Mouse (Mus musculus): Measurements from ENCODE around the gene Slc35f1. TPM values are rescaled to one million over a fixed set of nuclear protein-coding genes. Genes with fewer than 3 reads are reported as not detected.
A peak's percentile ranks its signal among the peaks of the same experiment; 100 is the strongest.

Slc35f1 gene
- polyA plus RNA-seq, 1 experiment from 2014 or later: 1.2 TPM

DNA sequence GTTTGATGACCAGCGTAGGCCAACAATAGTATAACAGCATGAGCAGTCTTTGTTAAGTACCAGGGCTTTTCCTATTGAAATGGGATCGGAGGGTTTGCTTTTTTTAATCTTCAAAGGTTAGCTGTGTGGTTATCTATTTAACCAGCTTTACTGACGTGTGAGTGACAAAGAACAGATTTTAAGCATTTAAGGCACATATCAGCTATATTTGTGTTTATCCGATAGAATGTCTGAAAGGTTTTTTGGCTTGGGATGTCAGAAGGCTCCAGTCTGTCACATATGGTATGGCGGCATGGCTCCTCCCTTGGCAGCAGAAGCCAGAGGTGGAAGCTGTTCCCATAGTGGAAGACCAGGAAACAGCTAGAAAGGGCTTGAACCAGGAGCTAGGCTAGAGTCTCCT lies 36.3 kb downstream of the Slc35f1 start:
- no peak overlapping the region for H3K9ac ChIP-seq
- ATAC-seq (ENCODE audit: extremely low read depth, insufficient number of reproducible peaks, low FRiP score, low TSS enrichment): no peak
- H3K9me3 ChIP-seq: no peaks in the 10 kb centered on the region
- no peaks in the 10 kb centered on the region for H3K36me3 ChIP-seq
- H3K4me1 ChIP-seq: peaks cover 10% of the 10 kb centered on the region
- H3K27me3 ChIP-seq (replicated peaks): no peaks in the 10 kb centered on the region
- H3K27ac ChIP-seq (replicated peaks): no peak overlapping the region
- no peak overlapping the region for H3K4me2 ChIP-seq
- WGBS: 41% methylated on average over 5 of the region's 5 CpGs
- H3K4me3 ChIP-seq: no peak overlapping the region

DNA sequence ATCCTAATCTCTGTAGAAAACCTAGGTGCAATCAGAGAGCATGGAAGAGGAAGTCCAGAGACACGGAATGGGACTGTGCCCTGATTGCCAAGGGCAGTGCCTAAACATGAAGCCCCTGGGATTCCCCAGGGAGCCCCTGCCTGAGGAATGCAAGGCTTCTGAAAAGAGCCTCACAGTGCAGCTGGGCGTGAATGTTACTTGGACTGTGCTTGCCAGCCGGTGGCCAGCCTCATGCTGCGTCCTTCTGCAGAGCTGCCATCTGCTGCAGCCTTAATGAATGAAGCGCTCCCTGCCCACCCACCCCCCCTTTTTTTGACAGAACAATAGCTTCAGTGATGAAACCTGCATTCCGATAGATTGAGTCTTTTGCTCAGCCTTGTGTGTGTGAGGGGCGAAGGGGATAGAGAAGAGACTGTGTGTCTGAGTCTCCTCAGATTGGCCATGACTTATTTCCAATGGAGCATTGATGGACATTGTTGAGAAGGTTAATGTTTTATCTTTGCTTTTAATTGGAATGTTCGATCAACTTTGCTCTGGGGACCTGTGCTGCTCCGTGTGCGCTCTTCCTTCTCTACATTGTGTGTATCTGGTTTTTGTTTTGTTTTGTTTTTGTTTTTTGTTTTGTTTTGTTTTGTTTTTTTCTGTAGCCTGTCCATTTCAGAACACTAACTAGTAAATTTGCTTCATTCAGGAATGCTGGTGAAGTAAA lies 52.5 kb downstream of the Slc35f1 start:
- Histone ChIP-seq H3K9ac (peak overlapping the region; percentile 37; the same call in 1 of the 2 replicates), H3K27me3 (replicated peaks) (no peaks in the 10 kb centered on the region), H3K4me2 (peak overlapping the region; percentile 43), H3K9me3 (no peaks in the 10 kb centered on the region), H3K27ac (replicated peaks) (no peak overlapping the region), H3K4me3 (no peak overlapping the region), H3K4me1 (peaks cover 8% of the 10 kb centered on the region), H3K36me3 (no peaks in the 10 kb centered on the region)
- no peak for ATAC-seq (ENCODE audit: extremely low read depth, insufficient number of reproducible peaks, low FRiP score, low TSS enrichment)
- 18% methylated on average over 10 of the region's 10 CpGs for WGBS

DNA sequence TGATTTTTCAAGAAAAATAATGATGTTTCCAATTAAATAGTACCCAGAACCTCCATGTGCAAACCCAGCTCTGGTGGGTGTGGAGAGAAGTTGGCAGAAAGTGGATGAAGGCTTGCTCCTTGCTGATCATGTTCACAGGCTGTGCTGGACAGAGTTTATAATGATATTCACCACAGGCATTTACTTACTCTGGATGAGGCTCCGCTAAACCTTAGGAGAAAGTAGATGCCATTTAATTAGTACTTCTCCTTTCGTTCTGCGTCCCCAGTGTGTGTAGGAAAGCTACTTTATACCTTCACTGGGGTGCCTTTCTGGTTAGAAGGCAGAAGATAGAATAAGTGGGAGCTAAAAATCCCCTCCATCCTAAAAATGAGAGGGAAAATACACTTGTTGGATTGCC lies 53.5 kb downstream of the Slc35f1 start:
- Histone ChIP-seq H3K4me2 (no peak overlapping the region), H3K27me3 (replicated peaks) (no peaks in the 10 kb centered on the region), H3K9me3 (no peaks in the 10 kb centered on the region), H3K4me3 (no peak overlapping the region), H3K9ac (no peak overlapping the region), H3K27ac (replicated peaks) (no peak overlapping the region), H3K36me3 (no peaks in the 10 kb centered on the region), H3K4me1 (peaks cover 8% of the 10 kb centered on the region)
- ATAC-seq (ENCODE audit: extremely low read depth, insufficient number of reproducible peaks, low FRiP score, low TSS enrichment): no peak
- 84% methylated on average over 3 of the region's 3 CpGs for WGBS

- Histone ChIP-seq H3K4me1 (peaks cover under 1% of the 10 kb centered on the region; the same call in 1 of the 2 replicates), H3K9me3 (no peaks in the 10 kb centered on the region), H3K4me2 (no peak overlapping the region), H3K27ac (replicated peaks) (no peak overlapping the region), H3K27me3 (replicated peaks) (no peaks in the 10 kb centered on the region), H3K4me3 (no peak overlapping the region), H3K9ac (no peak overlapping the region), H3K36me3 (no peaks in the 10 kb centered on the region)
- no peak for ATAC-seq (ENCODE audit: extremely low read depth, insufficient number of reproducible peaks, low FRiP score, low TSS enrichment)
- 70% methylated on average over 4 of the region's 4 CpGs for WGBS
Measured at GRCm38 (mm10) chr10:52748028-52748597, 57.8 kb downstream of the Slc35f1 start.

GRCm38 (mm10) chr10:52755949-52756679 lies 65.8 kb downstream of the Slc35f1 start:
- no peak for ATAC-seq (ENCODE audit: extremely low read depth, insufficient number of reproducible peaks, low FRiP score, low TSS enrichment)
- H3K4me3 ChIP-seq: no peak overlapping the region
- H3K4me1 ChIP-seq: no peaks in the 10 kb centered on the region
- WGBS: 65% methylated on average over 13 of the region's 13 CpGs
- no peak overlapping the region for H3K27ac ChIP-seq (replicated peaks)
- no peaks in the 10 kb centered on the region for H3K27me3 ChIP-seq (replicated peaks)
- H3K9me3 ChIP-seq: no peaks in the 10 kb centered on the region
- no peaks in the 10 kb centered on the region for H3K36me3 ChIP-seq
- H3K4me2 ChIP-seq: no peak overlapping the region
- H3K9ac ChIP-seq: no peak overlapping the region

GRCm38 (mm10) chr10:52757496-52758260 lies 67.3 kb downstream of the Slc35f1 start:
- Histone ChIP-seq H3K27me3 (replicated peaks) (no peaks in the 10 kb centered on the region), H3K4me3 (no peak overlapping the region), H3K36me3 (no peaks in the 10 kb centered on the region), H3K4me1 (no peaks in the 10 kb centered on the region), H3K9me3 (no peaks in the 10 kb centered on the region), H3K4me2 (no peak overlapping the region), H3K9ac (no peak overlapping the region), H3K27ac (replicated peaks) (no peak overlapping the region)
- no peak for ATAC-seq (ENCODE audit: extremely low read depth, insufficient number of reproducible peaks, low FRiP score, low TSS enrichment)
- 84% methylated on average over 4 of the region's 4 CpGs for WGBS

GRCm38 (mm10) chr10:52758589-52758988 lies 68.3 kb downstream of the Slc35f1 start:
- 38% methylated on average over 4 of the region's 4 CpGs for WGBS
- Histone ChIP-seq H3K27ac (replicated peaks) (no peak overlapping the region), H3K4me3 (no peak overlapping the region), H3K36me3 (no peaks in the 10 kb centered on the region), H3K4me1 (no peaks in the 10 kb centered on the region), H3K9ac (no peak overlapping the region), H3K27me3 (replicated peaks) (no peaks in the 10 kb centered on the region), H3K9me3 (no peaks in the 10 kb centered on the region), H3K4me2 (peak overlapping the region; percentile 33)
- ATAC-seq (ENCODE audit: extremely low read depth, insufficient number of reproducible peaks, low FRiP score, low TSS enrichment): no peak

- Histone ChIP-seq H3K4me1 (no peaks in the 10 kb centered on the region), H3K36me3 (no peaks in the 10 kb centered on the region), H3K4me3 (no peak overlapping the region), H3K9ac (no peak overlapping the region), H3K4me2 (no peak overlapping the region), H3K9me3 (no peaks in the 10 kb centered on the region), H3K27me3 (replicated peaks) (no peaks in the 10 kb centered on the region), H3K27ac (replicated peaks) (no peak overlapping the region)
- no peak for ATAC-seq (ENCODE audit: extremely low read depth, insufficient number of reproducible peaks, low FRiP score, low TSS enrichment)
- 73% methylated on average over 1 of the region's 1 CpGs for WGBS
Measured at GRCm38 (mm10) chr10:52760527-52760926, 70.2 kb downstream of the Slc35f1 start.

DNA sequence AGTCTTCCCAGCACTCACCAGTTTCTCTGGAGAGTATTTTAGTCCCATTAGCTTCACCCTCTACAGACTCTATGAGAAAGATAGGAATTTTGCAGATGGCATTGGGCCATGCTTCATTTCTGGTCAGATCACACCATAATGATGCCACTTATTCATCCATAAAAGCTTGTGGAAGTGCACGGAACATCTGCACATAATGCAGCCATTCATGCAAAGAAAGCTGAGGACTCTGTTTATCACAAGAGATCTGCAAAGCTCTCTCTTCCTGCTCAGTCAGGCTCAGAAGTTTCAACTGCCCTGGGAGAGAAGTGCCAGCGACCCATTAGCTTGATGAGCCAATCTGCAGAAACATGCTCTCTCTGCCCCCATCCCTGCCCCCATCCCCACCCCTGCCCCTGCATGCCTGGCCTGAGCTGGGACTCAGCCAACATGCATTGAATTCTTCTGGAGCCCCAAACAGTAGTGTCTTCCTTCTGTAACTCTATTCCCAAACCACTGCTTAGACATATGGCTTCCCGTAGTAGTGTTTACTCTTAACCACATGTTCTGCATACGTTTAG lies 89.7 kb downstream of the Slc35f1 start:
- no peak overlapping the region for H3K9ac ChIP-seq
- H3K36me3 ChIP-seq: no peaks in the 10 kb centered on the region
- no peak for ATAC-seq (ENCODE audit: extremely low read depth, insufficient number of reproducible peaks, low FRiP score, low TSS enrichment)
- no peaks in the 10 kb centered on the region for H3K27me3 ChIP-seq (replicated peaks)
- no peaks in the 10 kb centered on the region for H3K9me3 ChIP-seq
- H3K4me2 ChIP-seq: no peak overlapping the region
- WGBS: 63% methylated on average over 4 of the region's 4 CpGs
- H3K4me1 ChIP-seq: no peaks in the 10 kb centered on the region
- no peak overlapping the region for H3K27ac ChIP-seq (replicated peaks)
- H3K4me3 ChIP-seq: no peak overlapping the region

GRCm38 (mm10) chr10:52787075-52787474 lies 96.7 kb downstream of the Slc35f1 start:
- no peaks in the 10 kb centered on the region for H3K36me3 ChIP-seq
- no peak overlapping the region for H3K9ac ChIP-seq
- H3K27me3 ChIP-seq (replicated peaks): no peaks in the 10 kb centered on the region
- 64% methylated on average over 2 of the region's 2 CpGs for WGBS
- H3K4me3 ChIP-seq: no peak overlapping the region
- no peak overlapping the region for H3K4me2 ChIP-seq
- H3K9me3 ChIP-seq: no peaks in the 10 kb centered on the region
- H3K27ac ChIP-seq (replicated peaks): no peak overlapping the region
- ATAC-seq (ENCODE audit: extremely low read depth, insufficient number of reproducible peaks, low FRiP score, low TSS enrichment): no peak
- no peaks in the 10 kb centered on the region for H3K4me1 ChIP-seq

DNA sequence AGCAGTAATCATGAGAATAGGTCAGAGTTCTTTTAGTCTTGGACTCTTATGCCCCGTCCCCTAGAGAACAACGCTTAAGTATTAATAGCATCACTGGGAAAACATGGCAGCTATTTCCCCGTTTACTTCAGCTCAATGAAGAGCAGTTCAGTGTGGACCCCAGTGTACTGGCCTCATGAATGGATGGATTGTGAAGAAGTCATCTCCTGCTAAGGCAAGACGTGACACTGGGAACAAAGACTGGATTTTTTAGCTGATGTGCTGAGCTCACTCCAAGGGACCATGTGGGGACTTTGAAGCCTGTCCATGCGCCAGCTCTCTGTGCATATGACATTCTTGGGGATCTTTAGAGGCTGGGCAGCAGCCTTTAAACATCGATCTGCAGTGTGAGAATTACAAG lies 101.2 kb downstream of the Slc35f1 start:
- Histone ChIP-seq H3K27ac (replicated peaks) (no peak overlapping the region), H3K9ac (no peak overlapping the region), H3K4me3 (no peak overlapping the region), H3K27me3 (replicated peaks) (no peaks in the 10 kb centered on the region), H3K9me3 (no peaks in the 10 kb centered on the region), H3K4me2 (no peak overlapping the region), H3K4me1 (no peaks in the 10 kb centered on the region), H3K36me3 (no peaks in the 10 kb centered on the region)
- WGBS: 74% methylated on average over 6 of the region's 6 CpGs
- ATAC-seq (ENCODE audit: extremely low read depth, insufficient number of reproducible peaks, low FRiP score, low TSS enrichment): no peak
